Mouse (Mus musculus) testis, adult 2 months (tissue): ENCODE data around the gene Rexo4.

ENCODE experiments used
- CTCF ChIP-seq: fragments of 200-500 bp; IDR thresholded peaks from 2 replicates; pipeline ENCODE4 v1.5.1; 2012; ENCODE audit warnings: low read depth, mild to moderate bottlenecking, inconsistent platforms, low read length, moderate library complexity; ENCODE audit not compliant: control insufficient read depth, insufficient read depth, insufficient replicate concordance
- POLR2A ChIP-seq: fragments of 200-500 bp; IDR thresholded peaks from 2 replicates; pipeline ENCODE4 v1.6.1; 2012; ENCODE audit warnings: low read depth, mild to moderate bottlenecking, inconsistent platforms, low read length, moderate library complexity; ENCODE audit not compliant: control insufficient read depth

DNA sequence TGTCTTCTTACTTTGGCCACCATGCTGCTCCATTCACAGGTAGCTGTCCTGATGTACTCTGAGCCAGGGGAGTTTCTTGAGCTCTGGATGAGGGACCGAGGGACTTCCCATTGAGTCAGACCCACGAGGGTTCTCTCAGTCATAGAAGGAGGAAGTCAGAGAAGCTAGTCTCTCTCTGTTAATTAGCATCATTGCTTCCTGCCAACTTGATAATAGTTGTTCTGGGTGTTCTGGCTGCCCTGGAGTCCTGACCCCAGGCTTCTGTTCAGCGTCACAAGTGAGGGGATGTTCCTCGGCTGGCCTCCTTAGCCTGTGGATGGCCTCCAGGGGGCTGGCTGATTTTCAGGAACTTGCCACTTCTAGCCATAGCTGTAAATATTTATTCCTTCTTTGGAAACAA lies 9.8 kb upstream of the Rexo4 start:
- TF ChIP-seq CTCF = no peak
- no peak for TF ChIP-seq POLR2A
